Mouse (Mus musculus): ENCODE measurements around the gene Gm9376.

GRCm38 (mm10) chr14:118225061-118225743, 41.6 kb upstream of the Gm9376 start:
- TF ChIP-seq EP300 (IDR thresholded peaks at IDR 0.05; ENCODE audit: low read depth): no peak
- no peak for TF ChIP-seq CTCF (IDR thresholded peaks at IDR 0.05; ENCODE audit: low read depth)

Measured in liver, embryonic 14.5 days (tissue).